Mouse (Mus musculus): Measurements from ENCODE around the gene Sf3b6.

DNA sequence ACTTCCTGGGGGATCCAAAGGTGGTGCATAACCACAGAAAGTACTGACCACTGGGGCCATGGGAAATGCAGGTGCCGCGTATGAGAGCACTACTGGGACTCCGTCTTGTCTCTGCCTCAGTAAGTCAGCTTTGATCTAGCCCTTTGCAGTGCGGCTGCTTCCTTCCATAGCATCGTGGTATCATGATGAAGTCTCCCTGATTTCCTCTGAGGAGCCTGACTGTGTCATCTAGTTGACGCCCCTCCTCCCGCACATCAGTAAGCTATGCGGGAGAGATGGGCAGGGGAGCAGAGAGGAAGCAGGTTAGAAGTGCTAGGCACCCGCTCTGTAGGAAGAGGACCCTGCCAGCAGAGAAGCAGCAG lies 41.8 kb upstream of the Sf3b6 start:
- no peak for TF ChIP-seq POLR2A (IDR thresholded peaks at IDR 0.05; ENCODE audit: insufficient read depth, low read length)
- no peak for TF ChIP-seq CTCF (IDR thresholded peaks at IDR 0.05; ENCODE audit: low read depth, low read length)
- TF ChIP-seq EP300 (IDR thresholded peaks at IDR 0.05; ENCODE audit: insufficient read depth, low read depth, low read length) = no peak
